Mouse (Mus musculus): ENCODE measurements around the gene Gca.

DNA sequence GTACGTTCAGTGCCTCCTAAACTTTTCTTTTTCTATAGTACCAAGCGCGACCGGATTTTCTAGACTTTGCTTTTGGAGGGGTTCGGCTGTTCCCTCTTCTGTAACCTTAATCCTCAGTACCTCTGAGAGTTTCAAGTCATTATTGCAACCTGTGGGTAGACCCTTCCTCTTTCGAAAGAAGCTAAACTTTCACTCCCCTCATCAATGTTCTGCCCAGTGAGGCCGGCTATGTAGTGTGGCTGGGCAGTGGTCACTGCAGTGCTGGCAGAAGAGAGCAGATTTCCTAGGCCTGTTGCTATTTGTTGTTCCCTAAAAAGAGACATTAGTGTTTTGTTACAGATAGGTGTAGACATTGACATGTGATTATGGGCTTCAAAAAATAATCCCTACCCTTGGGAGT, 754 bp downstream of the Gca start:
- TF ChIP-seq TAL1 (IDR thresholded peaks at IDR 0.05; ENCODE audit: low read length) (no peak), GATA1 (IDR thresholded peaks at IDR 0.05; ENCODE audit: low read length) (no peak)

Measured in erythroblast, embryonic 14.5 days (primary cell).